Mouse (Mus musculus) layer of hippocampus, adult 11-12 months (tissue): ENCODE measurements at regions not wholly inside any gene's neighbourhood (a gene's known extent, or its start where the extent isn't known, plus 50 kb on each side); places are given as distances from the start of the nearest gene placed in this dataset.
A peak's percentile ranks its signal among the peaks of the same experiment; 100 is the strongest.

Experiments
- DNase-seq: peaks from one replicate; pipeline ENCODE4 v3.0.0; 2022; ENCODE audit warnings: low spot score

DNA sequence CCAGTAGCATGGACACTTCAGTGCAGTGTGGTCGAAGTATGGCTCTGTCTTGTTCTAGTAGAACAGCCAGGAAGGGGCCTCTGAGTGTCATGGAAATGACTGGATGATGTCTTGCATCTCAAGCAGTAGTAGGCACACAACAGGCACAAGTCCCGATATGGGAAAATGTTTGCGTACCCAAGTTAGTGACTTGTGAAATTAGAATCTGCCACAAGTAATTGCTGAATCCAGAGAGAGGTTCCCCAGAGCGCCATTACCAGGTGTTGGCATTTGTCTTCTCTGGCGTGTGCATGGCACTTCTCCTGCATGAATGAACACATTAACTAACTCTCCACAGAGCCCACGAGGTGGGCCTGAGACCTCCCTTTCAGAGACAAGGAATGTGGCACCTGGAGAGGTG lies 199.3 kb downstream of the Ackr3 start:
- no peak for DNase-seq

GRCm38 (mm10) chr1:90404717-90405487 lies 197.9 kb upstream of the Cops8 start:
- no peak for DNase-seq

DNA sequence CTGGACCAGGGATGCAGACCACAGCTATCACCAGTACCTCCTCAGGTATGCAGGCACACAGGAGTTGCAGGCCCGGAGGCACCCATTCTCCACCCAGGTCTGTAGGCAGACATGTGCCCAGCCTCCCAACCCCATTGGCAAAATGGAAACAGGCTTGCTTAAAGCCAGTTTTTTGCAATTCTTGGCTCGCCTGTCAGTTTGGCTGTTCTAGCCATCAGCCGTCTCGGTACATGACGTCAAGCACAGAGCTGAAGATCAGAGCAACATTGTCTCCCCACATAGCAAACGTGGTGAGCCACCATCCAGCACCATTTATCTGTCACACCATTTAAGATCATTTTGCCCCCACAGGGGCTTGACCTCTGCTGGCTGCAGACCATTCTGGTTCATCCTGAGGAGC lies 196.1 kb upstream of the Cops8 start:
- DNase-seq, result peak; percentile 43

DNA sequence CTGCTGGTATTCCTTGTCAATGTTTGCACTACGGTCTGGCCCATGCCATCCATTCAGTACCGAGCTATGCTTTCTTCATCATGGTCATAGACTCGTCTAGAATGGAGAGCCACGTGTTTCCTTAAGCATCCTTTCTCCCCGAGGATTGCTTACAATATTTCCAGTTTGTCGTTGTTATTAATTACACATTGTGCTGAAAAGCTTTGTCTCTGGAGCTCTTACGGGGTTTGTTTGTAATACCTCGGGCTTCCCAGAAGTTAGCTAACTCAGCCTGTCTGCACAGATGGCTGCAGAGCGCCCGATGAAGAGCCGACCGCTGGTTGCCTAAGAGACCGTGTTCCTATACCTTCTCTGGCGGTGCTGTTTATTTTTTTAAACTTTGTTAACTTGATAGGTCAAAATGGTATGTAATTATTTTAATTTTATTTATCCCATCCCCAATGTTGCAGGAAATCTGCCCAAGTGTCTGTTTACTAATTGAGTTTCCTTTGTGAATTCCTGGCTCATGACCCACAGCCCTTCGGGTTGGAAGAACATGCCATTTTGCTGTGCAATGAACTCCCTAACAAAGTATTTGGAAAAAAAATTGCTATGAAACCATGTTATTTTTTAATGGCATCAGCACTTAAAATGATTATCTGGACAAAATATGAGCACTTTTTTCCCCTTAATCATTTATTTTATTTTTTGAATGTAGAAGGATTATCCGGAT lies 194.1 kb upstream of the Cops8 start:
- DNase-seq, result peak; percentile 24

DNA sequence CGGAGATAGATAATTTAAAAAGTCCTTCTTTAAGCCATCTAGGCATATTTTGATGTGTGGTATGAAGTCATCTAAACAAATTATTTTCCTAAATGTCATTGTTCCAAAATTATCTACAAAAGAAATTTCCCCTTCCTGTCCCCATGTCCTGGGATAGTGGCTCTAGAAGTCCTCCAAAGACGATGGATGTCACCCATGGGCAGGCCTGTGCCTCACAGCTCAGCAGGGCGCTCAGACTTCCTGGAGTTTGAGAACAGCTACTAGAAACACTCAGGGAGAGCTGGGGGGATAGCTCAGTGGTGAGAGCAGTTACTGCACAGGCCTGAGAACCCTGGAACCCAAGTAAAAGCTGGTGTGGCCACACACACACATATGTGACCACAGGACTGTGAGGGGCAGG lies 193.5 kb upstream of the Cops8 start:
- no peak for DNase-seq

GRCm38 (mm10) chr1:90412511-90413045 lies 190.2 kb upstream of the Cops8 start:
- no peak for DNase-seq

- DNase-seq, result no peak
Measured at GRCm38 (mm10) chr1:90414751-90415150, 188.0 kb upstream of the Cops8 start.

- no peak for DNase-seq
Measured at GRCm38 (mm10) chr1:90424066-90424821, 178.5 kb upstream of the Cops8 start.

- DNase-seq, result no peak
Measured at GRCm38 (mm10) chr1:90428334-90428733, 174.4 kb upstream of the Cops8 start.

DNA sequence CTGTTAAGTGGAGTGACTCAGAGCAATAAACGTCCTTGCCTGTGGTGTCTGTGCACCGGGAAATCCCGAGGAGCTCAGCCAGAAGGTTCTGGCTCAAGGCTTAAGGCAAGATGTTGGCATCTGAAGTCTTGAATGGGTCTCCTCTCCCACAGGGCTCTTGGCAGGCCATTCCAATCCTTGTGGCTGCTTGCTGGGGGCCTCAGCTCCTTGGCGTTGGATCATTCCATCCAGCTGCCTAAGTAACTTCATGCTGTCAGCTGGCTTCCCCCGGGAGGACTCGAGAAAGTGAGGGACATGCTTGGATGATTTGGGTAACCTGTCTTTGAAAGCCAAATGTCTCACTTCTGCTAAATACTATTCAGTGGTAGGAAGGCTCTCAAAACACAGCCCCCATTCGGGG lies 174.0 kb upstream of the Cops8 start:
- DNase-seq, result no peak

- no peak for DNase-seq
Measured at GRCm38 (mm10) chr1:90430480-90430879, 172.3 kb upstream of the Cops8 start.

- DNase-seq, result no peak
Measured at GRCm38 (mm10) chr1:90431783-90432182, 171.0 kb upstream of the Cops8 start.

GRCm38 (mm10) chr1:90433911-90434310 lies 168.9 kb upstream of the Cops8 start:
- DNase-seq, result no peak

- no peak for DNase-seq
Measured at GRCm38 (mm10) chr1:90440638-90441037, 162.1 kb upstream of the Cops8 start.

DNA sequence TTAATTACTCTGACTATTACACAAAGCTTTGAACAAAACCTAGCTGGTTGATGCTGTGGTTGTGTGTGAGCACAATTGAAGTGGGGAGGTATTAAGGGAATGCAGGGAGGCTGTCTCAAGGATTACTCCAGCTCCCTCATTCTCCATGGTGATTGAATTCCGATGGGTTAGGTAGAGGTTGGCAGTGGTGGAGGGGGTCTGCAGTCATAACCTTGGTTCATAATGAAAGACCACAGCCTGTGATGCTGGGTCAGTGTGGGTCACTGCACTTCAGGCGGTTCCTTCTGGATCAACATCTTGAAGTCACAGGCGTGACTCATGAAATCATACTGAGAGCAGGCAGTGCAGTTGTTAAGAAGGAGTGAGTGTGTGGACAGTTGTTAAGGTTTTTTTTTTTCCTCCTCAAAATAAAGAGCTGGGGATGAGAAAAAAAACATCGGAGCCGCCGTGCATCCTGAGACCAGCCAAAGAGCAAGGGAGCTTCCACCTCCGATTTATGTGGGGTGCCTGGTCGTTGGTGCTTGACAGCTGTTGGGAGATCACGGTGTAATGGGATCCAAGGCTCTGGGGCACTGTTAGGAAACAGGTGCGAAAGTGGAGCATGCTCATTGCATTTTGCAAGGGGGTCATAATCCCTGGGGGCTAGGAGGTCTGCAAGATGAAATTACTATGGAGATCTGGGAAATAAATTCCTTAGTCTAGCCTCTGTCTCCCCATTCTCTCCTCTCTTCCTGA lies 161.5 kb upstream of the Cops8 start:
- DNase-seq, result no peak

DNA sequence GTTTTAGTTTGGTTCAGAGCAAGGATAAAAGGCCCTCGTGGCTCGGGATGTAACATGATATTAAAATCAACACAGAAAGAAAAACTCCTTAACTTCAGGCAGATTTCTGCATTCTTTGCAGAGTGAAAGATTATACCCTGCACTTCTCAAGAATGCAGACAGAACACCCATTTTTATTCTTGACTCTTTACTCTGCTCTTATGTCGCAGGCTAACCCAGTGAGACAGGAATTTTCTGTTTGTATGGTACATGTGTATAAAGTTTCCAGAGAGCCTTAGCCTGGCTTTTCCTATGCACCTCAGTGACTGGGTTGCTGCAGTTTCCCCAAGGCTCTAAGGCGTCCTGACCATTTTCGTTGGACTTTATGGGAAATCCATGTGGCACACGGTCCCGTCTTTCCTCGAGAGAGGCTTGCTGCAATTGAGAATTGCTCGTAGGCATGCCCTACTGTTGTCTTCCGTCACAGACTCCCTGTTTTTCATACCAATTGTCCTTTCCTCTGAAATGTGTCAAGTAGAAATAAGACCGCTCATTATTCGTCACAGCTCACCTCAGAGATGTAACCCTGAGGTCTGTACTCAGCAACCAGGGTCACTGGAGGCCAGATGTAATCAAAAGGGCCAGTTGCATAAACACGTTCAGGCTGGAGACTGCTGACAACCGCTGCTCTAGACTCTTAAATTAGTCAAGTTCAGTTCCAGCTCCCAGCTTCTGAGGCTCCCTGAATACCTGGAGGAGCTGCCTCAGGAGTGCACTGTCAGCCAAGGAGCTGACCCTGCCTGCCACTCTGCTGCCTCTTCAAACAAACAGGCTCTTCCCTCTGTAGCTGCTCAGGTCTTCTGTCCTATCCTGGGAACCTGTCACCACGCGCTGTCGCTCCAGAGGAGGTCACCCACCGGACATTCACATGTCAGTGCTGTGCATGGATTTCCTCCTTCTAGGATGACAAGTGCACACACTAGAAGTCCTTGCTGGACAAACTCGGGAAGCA lies 160.2 kb upstream of the Cops8 start:
- no peak for DNase-seq

DNA sequence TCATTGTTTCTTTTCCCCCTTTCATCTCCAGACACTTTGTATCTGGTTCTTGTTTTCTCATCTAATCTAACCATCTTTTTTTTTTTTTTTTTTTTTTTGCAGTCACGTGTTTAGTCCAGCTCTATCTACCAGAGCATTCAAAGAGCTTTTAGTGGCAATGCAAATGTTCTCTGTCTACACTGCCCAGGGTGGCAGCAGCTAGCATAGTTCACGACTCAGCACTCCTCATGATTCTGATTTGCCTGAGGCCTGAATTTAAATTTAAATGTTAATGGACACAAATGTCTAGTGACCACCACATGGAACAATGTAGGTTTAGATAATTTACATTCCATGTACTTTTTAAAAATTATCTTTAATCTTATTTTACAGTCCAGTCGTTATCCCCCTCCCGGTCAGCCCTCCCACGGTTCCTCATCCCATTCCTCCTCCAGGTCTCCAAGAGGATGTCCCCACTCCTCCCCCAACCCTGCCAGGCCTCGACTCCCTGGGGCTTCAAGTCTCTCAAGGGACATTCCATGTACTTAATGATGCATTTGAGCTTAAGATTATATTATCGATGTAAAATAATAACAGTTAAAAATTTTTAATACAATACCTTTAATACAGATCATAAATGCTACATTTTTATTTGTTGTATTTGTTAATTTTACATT lies 153.1 kb upstream of the Cops8 start:
- DNase-seq, result no peak

- no peak for DNase-seq
Measured at GRCm38 (mm10) chr1:90451942-90452557, 150.7 kb upstream of the Cops8 start.

DNA sequence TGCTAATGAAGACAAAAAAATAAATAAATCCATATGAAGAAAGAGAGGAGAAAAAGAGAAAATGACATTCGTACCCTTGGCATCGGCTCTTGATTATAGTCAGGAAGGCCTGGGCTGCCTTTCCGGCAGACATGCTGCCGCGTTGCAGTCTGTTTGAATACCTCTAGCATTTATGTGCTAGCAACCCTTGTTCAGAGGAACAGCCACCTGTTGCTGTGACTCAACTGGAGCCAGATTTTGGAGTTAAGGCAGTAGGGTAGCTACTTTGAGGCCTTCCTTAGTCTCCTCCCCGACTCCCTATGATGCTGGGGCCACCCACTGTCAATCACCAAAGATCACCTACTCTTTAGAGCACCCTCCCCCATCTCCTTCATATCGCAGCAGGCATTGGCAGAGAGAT lies 148.5 kb upstream of the Cops8 start:
- DNase-seq, result no peak

- no peak for DNase-seq
Measured at GRCm38 (mm10) chr1:90457396-90457795, 145.4 kb upstream of the Cops8 start.
